Mouse (Mus musculus): ENCODE measurements around the gene Zfp322a.

- TF ChIP-seq GATA1 (IDR thresholded peaks at IDR 0.05; ENCODE audit: borderline replicate concordance, low read length) (no peak), FLI1 (IDR thresholded peaks at IDR 0.05; ENCODE audit: low read length) (no peak)
Measured at GRCm38 (mm10) chr13:23312909-23313669, 55.9 kb downstream of the Zfp322a start.
